Mouse (Mus musculus) embryonic fibroblast, embryonic 13.5 days (primary cell): ENCODE data around the gene Upp2.

Experiments used
- CTCF ChIP-seq: IDR thresholded peaks from 2 replicates; pipeline ENCODE4 v1.5.1; 2011; ENCODE audit warnings: mild to moderate bottlenecking, control low read depth, low read length, moderate library complexity, borderline replicate concordance; ENCODE audit not compliant: insufficient read depth
- POLR2A ChIP-seq: IDR thresholded peaks from 2 replicates; pipeline ENCODE4 v1.6.1; 2011; ENCODE audit warnings: low read depth, mild to moderate bottlenecking, control low read depth, low read length, moderate library complexity

DNA sequence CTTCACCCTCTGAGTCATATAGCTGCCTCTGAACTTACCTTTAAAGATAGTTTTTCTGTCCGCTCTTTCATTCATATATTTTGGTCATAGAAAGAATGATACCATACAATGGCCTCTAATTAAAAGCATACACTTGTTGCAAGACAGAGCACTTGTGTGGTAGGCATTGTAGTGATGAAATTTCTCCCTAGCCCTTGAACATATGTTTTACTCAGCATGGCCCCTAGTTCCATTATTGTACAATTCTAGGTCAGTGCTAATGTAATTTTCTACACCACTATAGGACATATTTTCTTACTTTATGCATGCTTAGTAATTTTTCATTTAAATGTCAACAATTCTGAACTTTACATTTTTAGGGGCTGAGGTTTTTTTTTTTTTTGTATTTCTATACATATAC is 89.9 kb downstream of the Upp2 start:
- TF ChIP-seq CTCF (no peak), POLR2A (no peak)
